Mouse (Mus musculus) liver, embryonic 16.5 days (tissue): ENCODE data around the gene Emg1. TPM values are rescaled to one million over a fixed set of nuclear protein-coding genes. Genes with fewer than 3 reads are reported as not detected.

ENCODE experiments used
- ATAC-seq: fragments of 200-750 bp; cut with Nextera tagmentation; 2 replicates; pipeline ENCODE4 v1.8.0; 2017; ENCODE audit warnings: low read depth, mild to moderate bottlenecking, moderate number of reproducible peaks, moderate library complexity
- H3K27ac ChIP-seq: fragments of 300-500 bp; sonication (generic); 2 replicates; pipeline ENCODE4 v1.5.1; 2014; ENCODE audit warnings: mild to moderate bottlenecking, low read length
- H3K27me3 ChIP-seq: fragments of 300-500 bp; sonication (generic); 2 replicates; pipeline ENCODE4 v1.6.1; 2014; ENCODE audit warnings: low read depth, low read length, mixed read lengths; ENCODE audit not compliant: control insufficient read depth, insufficient read depth
- H3K36me3 ChIP-seq: fragments of 300-500 bp; sonication (generic); 2 replicates; pipeline ENCODE4 v1.6.1; 2014; ENCODE audit warnings: mild to moderate bottlenecking; ENCODE audit not compliant: control insufficient read depth, insufficient read depth
- H3K4me1 ChIP-seq: fragments of 300-500 bp; sonication (generic); 2 replicates; pipeline ENCODE4 v1.6.1; 2014; ENCODE audit warnings: low read depth, low read length, mixed read lengths; ENCODE audit not compliant: control insufficient read depth
- H3K4me2 ChIP-seq: fragments of 300-500 bp; sonication (generic); 2 replicates; pipeline ENCODE4 v1.6.1; 2014; ENCODE audit warnings: low read depth, low read length, mixed read lengths
- H3K4me3 ChIP-seq: fragments of 300-500 bp; sonication (generic); 2 replicates; pipeline ENCODE4 v1.5.1; 2014; ENCODE audit warnings: low read depth, mild to moderate bottlenecking, low read length
- H3K9ac ChIP-seq: fragments of 300-500 bp; sonication (generic); 2 replicates; pipeline ENCODE4 v1.6.1; 2014; ENCODE audit warnings: low read depth, low read length
- H3K9me3 ChIP-seq: fragments of 300-500 bp; sonication (generic); replicated peaks from 2 replicates; pipeline ENCODE4 v1.6.1; 2016; ENCODE audit warnings: low read length; ENCODE audit not compliant: control insufficient read depth
- WGBS: fragments of 180-500 bp; shearing (Covaris S2); extraction: QIAGEN DNeasy Blood & Tissue Kit; methylation state at CpG from one replicate; pipeline ENCODE4 v1.1.7; 2014; ENCODE audit not compliant: insufficient replicate concordance; 5-methylcytosine and 5-hydroxymethylcytosine counted together
- polyA plus RNA-seq: library from polyadenylated mRNA; unstranded; fragments of >200 nt; fragmentation: Nextera tagmentation; extraction: Ambion mirVana; gene quantifications from 2 replicates; pipeline ENCODE4 v1.2.1, GENCODE M21; 2015

The Emg1 gene
- polyA plus RNA-seq, 1 experiment from 2014 or later, result 105 TPM

GRCm38 (mm10) chr6:124732476-124733370 lies 20.7 kb upstream of the Emg1 start:
- peak overlapping the region; percentile 57 for H3K9ac ChIP-seq
- peak overlapping the region; percentile 24; the same call in 1 of the 2 replicates for H3K4me2 ChIP-seq
- H3K27me3 ChIP-seq, result no peaks in the 10 kb centered on the region
- H3K36me3 ChIP-seq, result no peaks in the 10 kb centered on the region
- H3K9me3 ChIP-seq, result no peaks in the 10 kb centered on the region
- H3K4me3 ChIP-seq, result peak overlapping the region; percentile 50
- peak; percentile 72 for ATAC-seq
- 19% methylated on average over 19 of the region's 19 CpGs for WGBS
- H3K27ac ChIP-seq, result peak overlapping the region; percentile 56
- peaks cover 7% of the 10 kb centered on the region for H3K4me1 ChIP-seq

- ATAC-seq, result no peak
- Histone ChIP-seq H3K27ac (no peak overlapping the region), H3K4me3 (no peak overlapping the region)
Measured at GRCm38 (mm10) chr6:124731038-124731437, 19.1 kb upstream of the Emg1 start.

GRCm38 (mm10) chr6:124729850-124730705 lies 18.1 kb upstream of the Emg1 start:
- 36% methylated on average over 8 of the region's 8 CpGs for WGBS
- Histone ChIP-seq H3K9me3 (no peaks in the 10 kb centered on the region), H3K4me1 (peaks cover 7% of the 10 kb centered on the region), H3K9ac (no peak overlapping the region), H3K4me3 (no peak overlapping the region), H3K36me3 (no peaks in the 10 kb centered on the region), H3K27ac (peak overlapping the region; percentile 37), H3K27me3 (no peaks in the 10 kb centered on the region), H3K4me2 (peak overlapping the region; percentile 34; the same call in 1 of the 2 replicates)
- ATAC-seq, result peak; percentile 24; the same call in 1 of the 2 replicates

More at GRCm38 (mm10) chr6:124731038-124731437, 19.1 kb upstream of the Emg1 start:
- Histone ChIP-seq H3K4me2 (0 out of 2 replicates have a peak overlapping the region, but pooled peaks have one; percentile 4), H3K36me3 (no peaks in the 10 kb centered on the region), H3K9ac (no peak overlapping the region), H3K9me3 (no peaks in the 10 kb centered on the region), H3K27me3 (no peaks in the 10 kb centered on the region), H3K4me1 (peaks cover 7% of the 10 kb centered on the region)
- 64% methylated on average over 7 of the region's 7 CpGs for WGBS

GRCm38 (mm10) chr6:124728621-124729020 lies 16.6 kb upstream of the Emg1 start:
- no peaks in the 10 kb centered on the region for H3K9me3 ChIP-seq
- no peaks in the 10 kb centered on the region for H3K27me3 ChIP-seq
- H3K36me3 ChIP-seq, result no peaks in the 10 kb centered on the region
- H3K4me2 ChIP-seq, result no peak overlapping the region
- no peak overlapping the region for H3K9ac ChIP-seq
- H3K4me3 ChIP-seq, result no peak overlapping the region
- H3K4me1 ChIP-seq, result peaks cover 15% of the 10 kb centered on the region
- WGBS, result 78% methylated on average over 10 of the region's 10 CpGs
- no peak overlapping the region for H3K27ac ChIP-seq
- no peak for ATAC-seq

- H3K4me1 ChIP-seq, result peaks cover 26% of the 10 kb centered on the region
- H3K27me3 ChIP-seq, result no peaks in the 10 kb centered on the region
- H3K9ac ChIP-seq, result no peak overlapping the region
- no peak overlapping the region for H3K4me3 ChIP-seq
- no peaks in the 10 kb centered on the region for H3K9me3 ChIP-seq
- ATAC-seq, result no peak
- no peak overlapping the region for H3K4me2 ChIP-seq
- H3K27ac ChIP-seq, result peak overlapping the region; percentile 34
- WGBS, result 50% methylated on average over 10 of the region's 10 CpGs
- no peaks in the 10 kb centered on the region for H3K36me3 ChIP-seq
Measured at GRCm38 (mm10) chr6:124724472-124724871, 12.5 kb upstream of the Emg1 start.

- no peak overlapping the region for H3K4me2 ChIP-seq
- 53% methylated on average over 8 of the region's 8 CpGs for whole genome bisulfite sequencing
- no peak overlapping the region for H3K4me3 ChIP-seq
- ATAC-seq, result no peak
- H3K36me3 ChIP-seq, result no peaks in the 10 kb centered on the region
- no peak overlapping the region for H3K9ac ChIP-seq
- peaks cover 35% of the 10 kb centered on the region for H3K4me1 ChIP-seq
- no peaks in the 10 kb centered on the region for H3K27me3 ChIP-seq
- peak overlapping the region; percentile 43 for H3K27ac ChIP-seq
- no peaks in the 10 kb centered on the region for H3K9me3 ChIP-seq
Measured at GRCm38 (mm10) chr6:124723541-124723940, 11.6 kb upstream of the Emg1 start.

- H3K9ac ChIP-seq, result no peak overlapping the region; the same call in 1 of the 2 replicates
- no peak overlapping the region for H3K4me2 ChIP-seq
- H3K4me1 ChIP-seq, result peaks cover 36% of the 10 kb centered on the region
- WGBS, result 58% methylated on average over 6 of the region's 6 CpGs
- peak overlapping the region; percentile 43 for H3K27ac ChIP-seq
- no peaks in the 10 kb centered on the region for H3K36me3 ChIP-seq
- no peaks in the 10 kb centered on the region for H3K27me3 ChIP-seq
- H3K4me3 ChIP-seq, result no peak overlapping the region
- no peak for ATAC-seq
- H3K9me3 ChIP-seq, result no peaks in the 10 kb centered on the region
Measured at GRCm38 (mm10) chr6:124722876-124723473, 11.0 kb upstream of the Emg1 start.

- Histone ChIP-seq H3K9ac (no peak overlapping the region), H3K4me1 (peaks cover 36% of the 10 kb centered on the region), H3K4me2 (no peak overlapping the region), H3K27ac (peak overlapping the region; percentile 54; the same call in 1 of the 2 replicates), H3K36me3 (peaks cover 10% of the 10 kb centered on the region), H3K4me3 (no peak overlapping the region), H3K27me3 (no peaks in the 10 kb centered on the region), H3K9me3 (no peaks in the 10 kb centered on the region)
- no peak for ATAC-seq
- WGBS, result 54% methylated on average over 11 of the region's 11 CpGs
Measured at GRCm38 (mm10) chr6:124720904-124721303, 8.9 kb upstream of the Emg1 start.
